Mouse (Mus musculus) kidney, postnatal 14 days (tissue): Measurements from ENCODE around the gene Ift80.
A peak's percentile ranks its signal among the peaks of the same experiment; 100 is the strongest.
"Not testable (repeated sequence)": the region's sequence is repeated elsewhere in the genome, so short reads cannot be mapped to it uniquely, and the experiment has no call there.

ENCODE experiments used
- DNase-seq: peaks from one replicate; pipeline ENCODE4 v3.0.0; 2022; ENCODE audit warnings: mixed read lengths

Gene Ift80

GRCm38 (mm10) chr3:69004437-69005337 is at the start of gene Ift80, which contains the start of gene Smc4:
TSS of gene Ift80 (minus strand) at chr3:69004570.
TSS of gene Smc4 (plus strand) at chr3:69004738.
- DNase-seq, result peak; percentile 97

- DNase-seq, result no peak
Measured at GRCm38 (mm10) chr3:69051894-69052293, 47.5 kb upstream of the Ift80 start.

GRCm38 (mm10) chr3:69049011-69049410 is 44.6 kb upstream of the Ift80 start:
- DNase-seq, result no peak

GRCm38 (mm10) chr3:69047684-69048083 is 43.3 kb upstream of the Ift80 start:
- no peak for DNase-seq

GRCm38 (mm10) chr3:69046509-69046908 is 42.1 kb upstream of the Ift80 start:
- DNase-seq, result no peak

GRCm38 (mm10) chr3:69045750-69046149 is 41.4 kb upstream of the Ift80 start:
- DNase-seq, result no peak

- DNase-seq, result no peak
Measured at GRCm38 (mm10) chr3:69045400-69045703, 41.0 kb upstream of the Ift80 start.

GRCm38 (mm10) chr3:69044645-69045399 is 40.5 kb upstream of the Ift80 start, which contains the start of gene Trim59:
TSS of gene Trim59 (minus strand) at chr3:69044755.
- peak; percentile 97 for DNase-seq

- DNase-seq, result no peak
Measured at GRCm38 (mm10) chr3:69044167-69044591, 39.8 kb upstream of the Ift80 start.

GRCm38 (mm10) chr3:69041298-69041697 is 36.9 kb upstream of the Ift80 start:
- no peak for DNase-seq

GRCm38 (mm10) chr3:69040105-69040504 is 35.7 kb upstream of the Ift80 start:
- DNase-seq, result no peak

- no peak for DNase-seq
Measured at GRCm38 (mm10) chr3:69026133-69026783, 21.9 kb upstream of the Ift80 start.

GRCm38 (mm10) chr3:69020764-69021163 is 16.4 kb upstream of the Ift80 start:
- no peak for DNase-seq

- DNase-seq, result no peak
Measured at GRCm38 (mm10) chr3:69020285-69020684, 15.9 kb upstream of the Ift80 start.

GRCm38 (mm10) chr3:69018635-69019034 is 14.3 kb upstream of the Ift80 start:
- not testable (repeated sequence) for DNase-seq

- no peak for DNase-seq
Measured at GRCm38 (mm10) chr3:69017181-69017580, 12.8 kb upstream of the Ift80 start.

GRCm38 (mm10) chr3:69008873-69009272 is 4.5 kb upstream of the Ift80 start:
- DNase-seq, result no peak

GRCm38 (mm10) chr3:69006246-69006760 is 1.9 kb upstream of the Ift80 start:
- no peak for DNase-seq

GRCm38 (mm10) chr3:69005338-69006245 is 1.2 kb upstream of the Ift80 start:
- DNase-seq, result peak; percentile 59

- DNase-seq, result no peak
Measured at GRCm38 (mm10) chr3:69004055-69004436, 324 bp downstream of the Ift80 start.

- no peak for DNase-seq
Measured at GRCm38 (mm10) chr3:69002781-69003180, 1.6 kb downstream of the Ift80 start.

GRCm38 (mm10) chr3:68986550-68986949 is 17.8 kb downstream of the Ift80 start:
- DNase-seq, result no peak
